Mouse (Mus musculus) bone marrow, adult 2 months (tissue): ENCODE measurements around the gene Fgfr2. TPM values are rescaled to one million over a fixed set of nuclear protein-coding genes. Genes with fewer than 3 reads are reported as not detected.

Source experiments
- H3K27ac ChIP-seq: fragments of 200-500 bp; 2 replicates; pipeline ENCODE4 v1.5.1; 2012; ENCODE audit warnings: low read depth, mild to moderate bottlenecking, control low read depth, inconsistent platforms, low read length; ENCODE audit not compliant: control insufficient read depth, poor library complexity, insufficient read depth
- H3K4me1 ChIP-seq: fragments of 200-500 bp; 2 replicates; pipeline ENCODE4 v1.6.1; 2011; ENCODE audit warnings: low read length; ENCODE audit not compliant: control insufficient read depth, insufficient read depth
- H3K4me3 ChIP-seq: fragments of 200-500 bp; replicated peaks from 2 replicates; pipeline ENCODE3; 2011; ENCODE audit warnings: mild to moderate bottlenecking, low read depth, low read length, control low read depth; ENCODE audit not compliant: control insufficient read depth
- CTCF ChIP-seq: fragments of 200-500 bp; IDR thresholded peaks from 2 replicates; pipeline ENCODE4 v1.5.1; 2011; ENCODE audit warnings: low read length, control low read depth; ENCODE audit not compliant: control insufficient read depth, insufficient read depth
- POLR2A ChIP-seq: fragments of 200-500 bp; IDR thresholded peaks from 2 replicates; pipeline ENCODE4 v1.6.1; 2011; ENCODE audit warnings: low read depth, mild to moderate bottlenecking, control low read depth, low read length, borderline replicate concordance; ENCODE audit not compliant: control insufficient read depth
- WGBS: fragments of 180-500 bp; shearing (Covaris S2); methylation state at CpG from one replicate; pipeline ENCODE4 v1.1.7; 2018; 5-methylcytosine and 5-hydroxymethylcytosine counted together
- polyA plus RNA-seq: library from polyadenylated mRNA; stranded (reverse); fragments of >200 nt; gene quantifications from 2 replicates; pipeline ENCODE4 v1.2.4, GENCODE M21; 2011; ENCODE audit warnings: low replicate concordance; ENCODE audit not compliant: missing spikeins, insufficient read depth, insufficient read length

The Fgfr2 gene
- polyA plus RNA-seq, 1 experiment, result 8.2 TPM

GRCm38 (mm10) chr7:132587167-132587566, 536.0 kb downstream of the Fgfr2 start:
- H3K4me1 ChIP-seq, result no peaks in the 10 kb centered on the region; the same call in 1 of the 2 replicates
- H3K4me3 ChIP-seq, result no peak overlapping the region
- 80% methylated on average over 5 of the region's 5 CpGs for WGBS
- TF ChIP-seq CTCF, result no peak
- no peak for TF ChIP-seq POLR2A
- H3K27ac ChIP-seq, result no peak overlapping the region

GRCm38 (mm10) chr7:132585695-132586491, 537.3 kb downstream of the Fgfr2 start:
- H3K4me3 ChIP-seq, result no peak overlapping the region
- H3K4me1 ChIP-seq, result no peaks in the 10 kb centered on the region; the same call in 1 of the 2 replicates
- 70% methylated on average over 3 of the region's 3 CpGs for WGBS
- no peak for TF ChIP-seq CTCF
- no peak for TF ChIP-seq POLR2A
- H3K27ac ChIP-seq, result no peak overlapping the region

- Histone ChIP-seq H3K27ac (no peak overlapping the region), H3K4me1 (no peaks in the 10 kb centered on the region; the same call in 1 of the 2 replicates), H3K4me3 (no peak overlapping the region)
- no peak for TF ChIP-seq POLR2A
- no peak for TF ChIP-seq CTCF
- WGBS, result 89% methylated on average over 2 of the region's 2 CpGs
Observed at GRCm38 (mm10) chr7:132581441-132581840, 541.7 kb downstream of the Fgfr2 start.

GRCm38 (mm10) chr7:132580511-132580910, 542.6 kb downstream of the Fgfr2 start:
- Histone ChIP-seq H3K4me3 (no peak overlapping the region), H3K4me1 (no peaks in the 10 kb centered on the region; the same call in 1 of the 2 replicates), H3K27ac (no peak overlapping the region)
- no peak for TF ChIP-seq POLR2A
- TF ChIP-seq CTCF, result no peak
- 82% methylated on average over 6 of the region's 6 CpGs for WGBS

- Histone ChIP-seq H3K27ac (no peak overlapping the region), H3K4me3 (no peak overlapping the region), H3K4me1 (no peaks in the 10 kb centered on the region; the same call in 1 of the 2 replicates)
- 57% methylated on average over 4 of the region's 4 CpGs for WGBS
- TF ChIP-seq CTCF, result no peak
- TF ChIP-seq POLR2A, result no peak
Observed at GRCm38 (mm10) chr7:132576891-132577290, 546.3 kb downstream of the Fgfr2 start.

- TF ChIP-seq POLR2A, result peak; percentile 98
- no peak for TF ChIP-seq CTCF
- Histone ChIP-seq H3K4me3 (peak within 1 kb of the TSS; percentile 97), H3K27ac (peak within 1 kb of the TSS; percentile 90), H3K4me1 (no peaks in the 10 kb centered on the region; the same call in 1 of the 2 replicates)
- under 1% methylated on average over 49 of the region's 49 CpGs for WGBS
Observed at GRCm38 (mm10) chr7:132576116-132576650, 547.0 kb downstream of the Fgfr2 start, which contains the start of gene Oat. Gene Oat (minus strand): TSS chr7:132576398.

GRCm38 (mm10) chr7:132575623-132576022, 547.5 kb downstream of the Fgfr2 start:
- no peak overlapping the region; the same call in 1 of the 2 replicates for H3K27ac ChIP-seq
- H3K4me3 ChIP-seq, result peak overlapping the region; percentile 97
- TF ChIP-seq CTCF, result peak; percentile 85
- no peak for TF ChIP-seq POLR2A
- 1% methylated on average over 13 of the region's 13 CpGs for WGBS
- H3K4me1 ChIP-seq, result no peaks in the 10 kb centered on the region; the same call in 1 of the 2 replicates

- TF ChIP-seq POLR2A, result no peak
- no peak for TF ChIP-seq CTCF
- no peak overlapping the region for H3K27ac ChIP-seq
- 89% methylated on average over 5 of the region's 5 CpGs for WGBS
- no peak overlapping the region for H3K4me3 ChIP-seq
- H3K4me1 ChIP-seq, result no peaks in the 10 kb centered on the region; the same call in 1 of the 2 replicates
Observed at GRCm38 (mm10) chr7:132574646-132575045, 548.5 kb downstream of the Fgfr2 start.
